9 mouse cellular contexts compared by ENCODE assay signal in genomic region chr6:124993876-124994275, GRCm38 (mm10). TPM values are rescaled to one million over a fixed set of nuclear protein-coding genes. Genes with fewer than 3 reads are reported as not detected.
DNase-seq lines count a peak whose midpoint lies in the region; ATAC-seq and TF ChIP-seq lines count a peak whose summit lies in the region.
"Had no signal": no experiment of that assay in that cellular context is flagged by ENCODE, and none has a peak within 500 bp of the region (broad histone marks: within the 10 kb centered on the region; RNA-seq: fewer than 3 reads in every experiment).

No protein-coding gene starts in this region.

- H3K9me3 ChIP-seq in forebrain, embryonic 10.5 days: peaks cover 15% of the 10 kb centered on the region
- no peaks in the 10 kb centered on the region for H3K9me3 ChIP-seq in forebrain, embryonic 16.5 days (ENCODE audit: control insufficient read depth, low read length)
- H3K9me3 ChIP-seq in megakaryocyte, embryonic 14.5 days: peaks cover 23% of the 10 kb centered on the region
- no peaks in the 10 kb centered on the region for H3K9me3 ChIP-seq in intestine, embryonic 16.5 days (ENCODE audit: control insufficient read depth, low read length)
- H3K9me3 ChIP-seq in stomach, postnatal 0 days (ENCODE audit: control insufficient read depth, low read length): no peaks in the 10 kb centered on the region

- peak overlapping the region; percentile 40; the same call in 1 of the 2 replicates for H3K27ac ChIP-seq in forebrain, embryonic 10.5 days
- H3K27ac ChIP-seq in forebrain, embryonic 16.5 days (ENCODE audit: low read length): no peak overlapping the region
- H3K27ac ChIP-seq in intestine, embryonic 16.5 days (ENCODE audit: low read length): no peak overlapping the region
- no peak overlapping the region for H3K27ac ChIP-seq in stomach, postnatal 0 days (replicated peaks)

- peak; percentile 46 for TF ChIP-seq CTCF in stomach, postnatal 0 days (IDR thresholded peaks at IDR 0.05; ENCODE audit: low read depth)

- no peaks in the 10 kb centered on the region for H3K36me3 ChIP-seq in forebrain, embryonic 10.5 days (replicated peaks)
- no peaks in the 10 kb centered on the region for H3K36me3 ChIP-seq in forebrain, embryonic 16.5 days (ENCODE audit: control insufficient read depth, insufficient read depth)
- no peaks in the 10 kb centered on the region for H3K36me3 ChIP-seq in megakaryocyte, embryonic 14.5 days (replicated peaks; ENCODE audit: low read length)
- H3K36me3 ChIP-seq in intestine, embryonic 16.5 days (ENCODE audit: control insufficient read depth, insufficient read depth, low read length): no peaks in the 10 kb centered on the region
- H3K36me3 ChIP-seq in stomach, postnatal 0 days (ENCODE audit: control insufficient read depth, insufficient read depth, low read length): no peaks in the 10 kb centered on the region

- no peak overlapping the region for H3K9ac ChIP-seq in forebrain, embryonic 16.5 days (replicated peaks; ENCODE audit: low read depth, low read length)
- H3K9ac ChIP-seq in intestine, embryonic 16.5 days (ENCODE audit: low read depth, low read length): peak overlapping the region; percentile 40; the same call in 1 of the 2 replicates
- peak overlapping the region; percentile 23; the same call in 1 of the 2 replicates for H3K9ac ChIP-seq in stomach, postnatal 0 days (ENCODE audit: low read length)

- H3K4me2 ChIP-seq in forebrain, embryonic 16.5 days (ENCODE audit: low read length): no peak overlapping the region
- H3K4me2 ChIP-seq in intestine, embryonic 16.5 days (ENCODE audit: low read depth, low read length): 0 out of 2 replicates have a peak overlapping the region, but pooled peaks have one; percentile 16
- H3K4me2 ChIP-seq in stomach, postnatal 0 days (replicated peaks; ENCODE audit: low read depth): no peak overlapping the region

- H3K27me3 ChIP-seq in forebrain, embryonic 10.5 days (ENCODE audit: poor library complexity, severe bottlenecking): peaks cover 76% of the 10 kb centered on the region
- peaks cover 9% of the 10 kb centered on the region for H3K27me3 ChIP-seq in forebrain, embryonic 16.5 days (replicated peaks; ENCODE audit: control insufficient read depth, insufficient read depth, low read length)
- H3K27me3 ChIP-seq in megakaryocyte, embryonic 14.5 days (replicated peaks): peaks cover 84% of the 10 kb centered on the region
- H3K27me3 ChIP-seq in intestine, embryonic 16.5 days (replicated peaks; ENCODE audit: control insufficient read depth, insufficient read depth, low read length): peaks cover 36% of the 10 kb centered on the region
- H3K27me3 ChIP-seq in stomach, postnatal 0 days (ENCODE audit: control insufficient read depth, insufficient read depth, low read length): peaks cover 7% of the 10 kb centered on the region; the same call in 1 of the 2 replicates

- 18% methylated on average over 11 of the region's 11 CpGs for WGBS in forebrain, embryonic 10.5 days
- WGBS in forebrain, embryonic 16.5 days: 13% methylated on average over 11 of the region's 11 CpGs
- 17% methylated on average over 11 of the region's 11 CpGs for WGBS in intestine, embryonic 16.5 days
- 10% methylated on average over 11 of the region's 11 CpGs for WGBS in stomach, postnatal 0 days

- H3K4me1 ChIP-seq in forebrain, embryonic 10.5 days: peaks cover 30% of the 10 kb centered on the region
- H3K4me1 ChIP-seq in forebrain, embryonic 16.5 days (replicated peaks; ENCODE audit: control insufficient read depth, insufficient read depth, low read length): peaks cover 27% of the 10 kb centered on the region
- peaks cover 52% of the 10 kb centered on the region for H3K4me1 ChIP-seq in megakaryocyte, embryonic 14.5 days
- H3K4me1 ChIP-seq in intestine, embryonic 16.5 days (ENCODE audit: control insufficient read depth, insufficient read depth, low read length): peaks cover 14% of the 10 kb centered on the region
- H3K4me1 ChIP-seq in stomach, postnatal 0 days (replicated peaks; ENCODE audit: control insufficient read depth, insufficient read depth): peaks cover 2% of the 10 kb centered on the region; the same call in 1 of the 2 replicates

- no peak for ATAC-seq in forebrain, embryonic 16.5 days
- no peak for ATAC-seq in megakaryocyte, adult 5-6 weeks (ENCODE audit: poor library complexity, severe bottlenecking)
- no peak; the same call in 1 of the 2 replicates for ATAC-seq in intestine, embryonic 16.5 days
- ATAC-seq in stomach, postnatal 0 days (ENCODE audit: low FRiP score, low TSS enrichment): peak; percentile 24; the same call in 1 of the 2 replicates

- no peak for TF ChIP-seq EP300 in stomach, postnatal 0 days (optimal IDR thresholded peaks at IDR 0.05)

- H3K4me3 ChIP-seq in forebrain, embryonic 10.5 days: peak overlapping the region; percentile 14; the same call in 1 of the 2 replicates
- H3K4me3 ChIP-seq in forebrain, embryonic 16.5 days (replicated peaks; ENCODE audit: low read length): no peak overlapping the region
- peak overlapping the region; percentile 69 for H3K4me3 ChIP-seq in megakaryocyte, embryonic 14.5 days (replicated peaks)
- no peak overlapping the region for H3K4me3 ChIP-seq in intestine, embryonic 16.5 days (ENCODE audit: low read length)
- H3K4me3 ChIP-seq in stomach, postnatal 0 days (ENCODE audit: low read depth, low read length): no peak overlapping the region

- peak; percentile 42 for DNase-seq in forebrain, embryonic 10.5 days (ENCODE audit: extremely low spot score, low spot score)
- no peak for DNase-seq in stomach, postnatal 0 days (ENCODE audit: low spot score)
- DNase-seq in frontal cortex, postnatal 25 days (ENCODE audit: low spot score in 2 of 2): no peak
- DNase-seq in heart, adult 11 months: no peak

RNA-seq across cellular contexts. Expression of gene Pianp, which starts 2.6 kb away (rescaled TPM):
- 1.4 and 1.7 TPM in 2 replicates for polyA plus RNA-seq in forebrain, embryonic 10.5 days (2016; fragmentation: Nextera tagmentation; extraction: Ambion mirVana)
- 36.6 and 44.7 TPM in 2 replicates for polyA plus RNA-seq in forebrain, embryonic 16.5 days (2015; fragmentation: Nextera tagmentation; extraction: Ambion mirVana)
- 2.5 and 7.7 TPM in 2 replicates for polyA plus RNA-seq in megakaryocyte, embryonic 14.5 days (2012; ENCODE audit: insufficient read depth, low replicate concordance)
- total RNA-seq in megakaryocyte, adult 5-6 weeks (2015): not detected in 2 replicates
- not detected in 2 replicates for total RNA-seq in megakaryocyte, adult 5-6 weeks (2017)
- 1.9 and 2.0 TPM in 2 replicates for polyA plus RNA-seq in intestine, embryonic 16.5 days (2015; fragmentation: Nextera tagmentation; extraction: Ambion mirVana)
- 3.1 and 4.0 TPM in 2 replicates for polyA plus RNA-seq in stomach, postnatal 0 days (2015; fragmentation: Nextera tagmentation; extraction: Ambion mirVana)
- total RNA-seq: liver, adult 2 months had no signal

RNA-seq across cellular contexts. Expression of gene Zfp384, which starts 15.1 kb away (rescaled TPM):
- polyA plus RNA-seq in forebrain, embryonic 10.5 days (2016; fragmentation: Nextera tagmentation; extraction: Ambion mirVana): 8.2 and 12.1 TPM in 2 replicates
- polyA plus RNA-seq in forebrain, embryonic 16.5 days (2015; fragmentation: Nextera tagmentation; extraction: Ambion mirVana): 15.2 and 19.0 TPM in 2 replicates
- 21.5 and 67.6 TPM in 2 replicates for polyA plus RNA-seq in megakaryocyte, embryonic 14.5 days (2012; ENCODE audit: insufficient read depth, low replicate concordance)
- total RNA-seq in megakaryocyte, adult 5-6 weeks (2015): 67.0 and 70.0 TPM in 2 replicates
- total RNA-seq in megakaryocyte, adult 5-6 weeks (2017): 34.1 and 36.0 TPM in 2 replicates
- polyA plus RNA-seq in intestine, embryonic 16.5 days (2015; fragmentation: Nextera tagmentation; extraction: Ambion mirVana): 8.9 and 10.3 TPM in 2 replicates
- polyA plus RNA-seq in stomach, postnatal 0 days (2015; fragmentation: Nextera tagmentation; extraction: Ambion mirVana): 7.0 and 7.2 TPM in 2 replicates

RNA-seq across cellular contexts. Expression of gene Cops7a, which starts 28.5 kb away (rescaled TPM):
- 136 and 143 TPM in 2 replicates for polyA plus RNA-seq in forebrain, embryonic 10.5 days (2016; fragmentation: Nextera tagmentation; extraction: Ambion mirVana)
- polyA plus RNA-seq in forebrain, embryonic 16.5 days (2015; fragmentation: Nextera tagmentation; extraction: Ambion mirVana): 94.4 and 96.7 TPM in 2 replicates
- 46.8 and 55.7 TPM in 2 replicates for polyA plus RNA-seq in megakaryocyte, embryonic 14.5 days (2012; ENCODE audit: insufficient read depth, low replicate concordance)
- total RNA-seq in megakaryocyte, adult 5-6 weeks (2015): 35.4 and 37.2 TPM in 2 replicates
- 19.4 and 25.7 TPM in 2 replicates for total RNA-seq in megakaryocyte, adult 5-6 weeks (2017)
- polyA plus RNA-seq in intestine, embryonic 16.5 days (2015; fragmentation: Nextera tagmentation; extraction: Ambion mirVana): 170 and 176 TPM in 2 replicates
- polyA plus RNA-seq in stomach, postnatal 0 days (2015; fragmentation: Nextera tagmentation; extraction: Ambion mirVana): 114 and 121 TPM in 2 replicates

RNA-seq across cellular contexts. Expression of gene Ing4, which starts 45.7 kb away (rescaled TPM):
- 117 and 121 TPM in 2 replicates for polyA plus RNA-seq in forebrain, embryonic 10.5 days (2016; fragmentation: Nextera tagmentation; extraction: Ambion mirVana)
- polyA plus RNA-seq in forebrain, embryonic 16.5 days (2015; fragmentation: Nextera tagmentation; extraction: Ambion mirVana): 200 and 204 TPM in 2 replicates
- polyA plus RNA-seq in megakaryocyte, embryonic 14.5 days (2012; ENCODE audit: insufficient read depth, low replicate concordance): 16.8 and 17.7 TPM in 2 replicates
- total RNA-seq in megakaryocyte, adult 5-6 weeks (2015): 33.0 and 35.7 TPM in 2 replicates
- total RNA-seq in megakaryocyte, adult 5-6 weeks (2017): 63.3 and 63.9 TPM in 2 replicates
- 96.0 and 105 TPM in 2 replicates for polyA plus RNA-seq in intestine, embryonic 16.5 days (2015; fragmentation: Nextera tagmentation; extraction: Ambion mirVana)
- 72.5 and 77.4 TPM in 2 replicates for polyA plus RNA-seq in stomach, postnatal 0 days (2015; fragmentation: Nextera tagmentation; extraction: Ambion mirVana)

RNA-seq across cellular contexts. Expression of gene Acrbp, which starts 55.6 kb away (rescaled TPM):
- polyA plus RNA-seq in forebrain, embryonic 10.5 days (2016; fragmentation: Nextera tagmentation; extraction: Ambion mirVana): 12.8 and 12.9 TPM in 2 replicates
- 21.4 and 31.6 TPM in 2 replicates for polyA plus RNA-seq in forebrain, embryonic 16.5 days (2015; fragmentation: Nextera tagmentation; extraction: Ambion mirVana)
- polyA plus RNA-seq in megakaryocyte, embryonic 14.5 days (2012; ENCODE audit: insufficient read depth, low replicate concordance): 8.7 and 11.3 TPM in 2 replicates
- total RNA-seq in megakaryocyte, adult 5-6 weeks (2015): 9.0 and 14.2 TPM in 2 replicates
- total RNA-seq in megakaryocyte, adult 5-6 weeks (2017): 3.4 and 8.8 TPM in 2 replicates
- polyA plus RNA-seq in intestine, embryonic 16.5 days (2015; fragmentation: Nextera tagmentation; extraction: Ambion mirVana): 9.8 and 10.6 TPM in 2 replicates
- polyA plus RNA-seq in stomach, postnatal 0 days (2015; fragmentation: Nextera tagmentation; extraction: Ambion mirVana): 2.5 and 2.6 TPM in 2 replicates

Comparison
In these comparisons a context has a peak if more than half of its experiments do, and no peak if none do; other contexts are left out.
1. H3K4me3 ChIP-seq: peak in forebrain, embryonic 10.5 days (single experiment) and megakaryocyte, embryonic 14.5 days (single experiment); none in forebrain, embryonic 16.5 days (single experiment), intestine, embryonic 16.5 days (single experiment) and stomach, postnatal 0 days (single experiment).